In genomic region chr4:89361316-89361715, GRCm38 (mm10) we compare ENCODE assay signal across 24 mouse cellular contexts. TPM values are rescaled to one million over a fixed set of nuclear protein-coding genes. Genes with fewer than 3 reads are reported as not detected.
DNase-seq lines count a peak whose midpoint lies in the region; ATAC-seq and TF ChIP-seq lines count a peak whose summit lies in the region.
"Had no signal": no experiment of that assay in that cellular context is flagged by ENCODE, and none has a peak within 500 bp of the region (broad histone marks: within the 10 kb centered on the region; RNA-seq: fewer than 3 reads in every experiment).

No protein-coding gene starts in this region.

- peaks cover 2% of the 10 kb centered on the region; the same call in 1 of the 2 replicates for H3K79me2 ChIP-seq in CH12.LX (replicated peaks; ENCODE audit: control insufficient read depth, extremely low read depth, insufficient read depth, poor library complexity, severe bottlenecking)

- no peaks in the 10 kb centered on the region for H3K27me3 ChIP-seq in CH12.LX (replicated peaks)
- H3K27me3 ChIP-seq: Patski had no signal

- H3K9ac ChIP-seq in CH12.LX (ENCODE audit: insufficient read depth, low read depth), result peak overlapping the region; percentile 24

- peak overlapping the region in 1 of 3 experiments; percentile 23 for H3K4me3 ChIP-seq in CH12.LX (replicated peaks in 1 of 3; ENCODE audit: low read depth in 2 of 3, low read length in 2 of 3, poor library complexity in 1 of 3)

- H3K36me3 ChIP-seq in CH12.LX (replicated peaks in 1 of 2; ENCODE audit: control insufficient read depth in 1 of 2, insufficient read depth in 1 of 2, low read length in 1 of 2), result no peaks in the 10 kb centered on the region
- H3K36me3 ChIP-seq: G1E had no signal

- in situ Hi-C loops in CH12.LX (cut with MboI; ENCODE audit: low pct_ligation_motif_present, low pct_unique_long_range_greater_than_20kb, low sequenced_read_pairs), result no loop called here

- dilution Hi-C loops in CH12.LX (cut with MboI; ENCODE audit: extremely low pct_ligation_motif_present, extremely low pct_unique_long_range_greater_than_20kb, low sequenced_read_pairs), result no loop called here

- H3K4me1 ChIP-seq in CH12.LX (ENCODE audit: control insufficient read depth in 1 of 2, insufficient read depth in 2 of 2), result peaks cover 21 to 62% of the 10 kb centered on the region in 2 experiments

- DNase-seq in adrenal gland, adult (ENCODE audit: inconsistent age in 2 of 2, low spot score in 1 of 2), result peak; percentile 28 to 73
- no peak for DNase-seq in adrenal gland, adult 8-10 months
- peak; percentile 24 for DNase-seq in adrenal gland, adult 2 months
- no peak for DNase-seq in adrenal gland, postnatal 36 days
- peak; percentile 78 for DNase-seq in heart, adult 11 months
- DNase-seq in heart, postnatal 4 days, result no peak
- DNase-seq in CH12.LX (ENCODE audit: extremely low read depth), result no peak
- DNase-seq: adrenal gland, postnatal 10 days; adrenal gland, postnatal 14 days; adrenal gland, postnatal 25 days; B cell, adult 2 months; cerebellum, adult 11 months; cerebellum, adult 11-12 months; cerebellum, adult 18-20 months; cerebellum, adult 2 months; cerebellum, adult 8-10 months; cerebellum, adult 9-10 months; cerebellum, adult 9-11 months had no signal

- TF ChIP-seq CTCF in CH12.LX (conservative IDR thresholded peaks at IDR 0.05 in 1 of 2, IDR thresholded peaks at IDR 0.05 in 1 of 2; ENCODE audit: low read depth in 2 of 2, low read length in 2 of 2), result no peak

- no peak for TF ChIP-seq POLR2A in CH12.LX (IDR thresholded peaks at IDR 0.05; ENCODE audit: low read depth, low read length)

- TF ChIP-seq EP300 in CH12.LX (IDR thresholded peaks at IDR 0.05; ENCODE audit: low read length), result no peak

- no peak for TF ChIP-seq RAD21 in CH12.LX (IDR thresholded peaks at IDR 0.05; ENCODE audit: low read depth, low read length)

- H3K4me2 ChIP-seq in CH12.LX (ENCODE audit: insufficient read depth, low read depth, poor library complexity, severe bottlenecking), result no peak overlapping the region

- H3K27ac ChIP-seq in CH12.LX (ENCODE audit: insufficient read depth, low read depth), result peak overlapping the region; percentile 86

- no peak for ATAC-seq in erythroblast, adult 5-6 weeks (replicated peaks; ENCODE audit: low FRiP score, poor library complexity, severe bottlenecking)
- ATAC-seq: activated CD4-positive, CD25-positive, alpha-beta regulatory T cell, adult 4 months; CD4-positive, CD25-positive, alpha-beta regulatory T cell, adult 4 months; Patski had no signal

- no peaks in the 10 kb centered on the region for H3K9me3 ChIP-seq in CH12.LX (replicated peaks; ENCODE audit: low read length)

TF ChIP-seq in CH12.LX, 34 proteins besides CTCF, POLR2A, EP300 and RAD21:
- TF ChIP-seq MAX (IDR thresholded peaks at IDR 0.05; ENCODE audit: low read length), result no peak
- TF ChIP-seq TBP (conservative IDR thresholded peaks at IDR 0.05; ENCODE audit: low read depth, low read length), result no peak
- TF ChIP-seq MAFK (IDR thresholded peaks at IDR 0.05; ENCODE audit: insufficient replicate concordance, low read length), result no peak
- no peak for TF ChIP-seq CHD2 (IDR thresholded peaks at IDR 0.05; ENCODE audit: low read length)
- TF ChIP-seq HCFC1 (IDR thresholded peaks at IDR 0.05; ENCODE audit: low read depth, low read length), result no peak
- TF ChIP-seq ETS1 (conservative IDR thresholded peaks at IDR 0.05; ENCODE audit: low read depth, low read length), result no peak
- no peak for TF ChIP-seq E2F4 (IDR thresholded peaks at IDR 0.05; ENCODE audit: insufficient replicate concordance, low read depth, low read length)
- TF ChIP-seq NELFE (IDR thresholded peaks at IDR 0.05; ENCODE audit: low read depth, low read length), result no peak
- TF ChIP-seq JUN (IDR thresholded peaks at IDR 0.05; ENCODE audit: insufficient read depth, low read depth, low read length), result no peak
- no peak for TF ChIP-seq ZMIZ1 (IDR thresholded peaks at IDR 0.05; ENCODE audit: low read depth, low read length)
- TF ChIP-seq MYC (IDR thresholded peaks at IDR 0.05; ENCODE audit: low read depth, low read length), result no peak
- TF ChIP-seq ZKSCAN1 (IDR thresholded peaks at IDR 0.05; ENCODE audit: borderline replicate concordance, low read depth, low read length), result no peak
- no peak for TF ChIP-seq TCF12 (IDR thresholded peaks at IDR 0.05; ENCODE audit: low read depth, low read length)
- TF ChIP-seq ZC3H11A (IDR thresholded peaks at IDR 0.05; ENCODE audit: low read depth, low read length), result no peak
- no peak for TF ChIP-seq MXI1 (IDR thresholded peaks at IDR 0.05; ENCODE audit: low read depth, low read length)
- TF ChIP-seq ZNF384 (IDR thresholded peaks at IDR 0.05; ENCODE audit: low read depth, low read length), result no peak
- TF ChIP-seq USF2 (conservative IDR thresholded peaks at IDR 0.05; ENCODE audit: low read depth, low read length), result no peak
- no peak for TF ChIP-seq ELF1 (IDR thresholded peaks at IDR 0.05; ENCODE audit: low read depth, low read length)

RNA-seq across cellular contexts. Expression of gene Cdkn2b, which starts 50.5 kb away (rescaled TPM):
- 10 to 100 TPM; 12.2 to 14.8 (median 13.5) TPM for total RNA-seq in adrenal gland, adult 8-10 months (2022)
- total RNA-seq in adrenal gland, adult 2 months (2021), result 10 to 100 TPM in 1 of 2 experiments, 1 to 10 TPM in 1; 6.8 to 10.3 TPM
- 13.6 and 20.7 TPM in 2 replicates for polyA plus RNA-seq in adrenal gland, adult 2 months (2012; rRNA removed)
- total RNA-seq in adrenal gland, postnatal 36 days (2021), result 10 to 100 TPM in 1 of 2 experiments, 1 to 10 TPM in 1; 4.8 to 10.3 TPM
- 1 to 10 TPM in 1 of 2 experiments, under 1 TPM in 1; 0.91 to 1.9 TPM for total RNA-seq in heart, postnatal 4 days (2021)
- not detected in 2 replicates for total RNA-seq in CH12.LX (2012; rRNA removed)
- not detected in 2 replicates for total RNA-seq in CH12.LX (2014; rRNA removed)
- not detected in 2 replicates for polyA plus RNA-seq in CH12.LX (2012; ENCODE audit: insufficient read length, low read depth)
- total RNA-seq in erythroblast, adult 5-6 weeks (2015; ENCODE audit: low replicate concordance), result not detected in 2 replicates
- total RNA-seq in erythroblast, adult 5-6 weeks (2017; ENCODE audit: low replicate concordance), result not detected in 2 replicates
- polyA plus RNA-seq: C2C12, G1E had no signal

Comparison
In these comparisons a context has a peak if more than half of its experiments do, and no peak if none do; other contexts are left out.
1. DNase-seq: peak in adrenal gland, adult (2 of 2), adrenal gland, adult 2 months (single experiment) and heart, adult 11 months (single experiment); none in adrenal gland, adult 8-10 months (single experiment), adrenal gland, postnatal 36 days (0 of 2), heart, postnatal 4 days (single experiment) and CH12.LX (single experiment).